Mouse (Mus musculus) spleen, postnatal 4 days (tissue): ENCODE results near the gene Olfr620.

Experiments used
- DNase-seq, 2 experiments: peaks; one replicate each; pipeline ENCODE4 v3.0.0; 2022; ENCODE audit warnings: low spot score in 2 of 2

Olfr620 gene

DNA sequence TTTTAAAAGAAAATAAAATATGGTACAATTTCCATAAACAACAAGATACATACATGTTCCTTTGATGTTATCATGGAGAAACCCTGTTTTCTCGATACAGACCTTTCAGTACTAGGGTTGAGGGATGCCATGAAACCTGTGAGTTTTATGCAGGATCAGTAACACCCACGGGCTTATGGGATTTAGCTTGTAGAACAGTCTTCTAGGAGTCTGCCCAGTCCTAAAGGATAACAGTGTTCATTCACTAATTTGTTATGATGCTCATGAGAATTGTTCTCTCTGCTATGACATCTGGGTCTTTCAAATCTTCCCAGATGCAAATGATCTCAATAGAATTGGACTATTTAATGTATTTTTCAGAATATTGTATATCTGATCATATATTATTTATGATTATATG lies at the start of gene Olfr620:
Olfr620 (minus strand) TSS at position 101 of the 400 bp plus-strand sequence.
- no peak for DNase-seq

DNA sequence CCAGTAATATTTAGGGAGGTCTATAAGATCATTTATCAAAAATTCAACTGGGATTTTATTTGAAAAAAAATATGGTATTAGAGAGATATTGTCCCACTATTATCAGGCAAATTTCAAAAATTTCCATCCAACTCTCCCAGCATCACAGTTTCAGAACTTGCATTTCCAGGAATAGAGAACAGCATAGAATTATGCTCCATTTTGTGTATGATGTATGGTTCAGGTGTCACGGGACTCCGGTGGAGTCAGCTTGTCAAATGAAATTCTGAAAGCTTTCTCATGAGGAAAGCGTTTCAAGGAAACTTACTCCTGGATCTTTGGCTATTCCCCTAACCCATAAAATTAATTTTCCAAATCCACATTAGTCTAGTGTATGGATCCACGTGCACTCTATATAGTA lies 31.7 kb upstream of the Olfr620 start:
- no peak for DNase-seq

DNA sequence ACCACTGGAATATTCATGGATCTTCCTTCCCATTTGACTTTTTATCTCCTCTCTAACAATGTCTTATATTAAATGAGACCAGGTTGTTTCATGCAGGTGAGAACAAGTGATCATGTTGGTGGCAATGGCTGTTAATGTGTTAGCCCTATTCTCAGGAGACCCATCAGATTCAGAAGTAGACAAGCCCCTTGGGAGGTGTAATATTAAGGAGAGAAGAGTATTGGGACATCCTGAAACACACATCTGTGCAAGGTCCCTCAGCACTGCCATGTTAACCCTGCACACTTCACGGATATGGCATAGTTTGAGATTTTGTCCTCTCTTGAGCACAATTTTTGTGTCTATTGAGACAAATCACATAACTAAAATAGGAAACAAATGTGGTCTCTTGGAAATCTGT lies 30.3 kb upstream of the Olfr620 start, which contains the start of gene Olfr622:
Olfr622 (minus strand) TSS at position 101 of the 400 bp plus-strand sequence.
- DNase-seq, result no peak

DNA sequence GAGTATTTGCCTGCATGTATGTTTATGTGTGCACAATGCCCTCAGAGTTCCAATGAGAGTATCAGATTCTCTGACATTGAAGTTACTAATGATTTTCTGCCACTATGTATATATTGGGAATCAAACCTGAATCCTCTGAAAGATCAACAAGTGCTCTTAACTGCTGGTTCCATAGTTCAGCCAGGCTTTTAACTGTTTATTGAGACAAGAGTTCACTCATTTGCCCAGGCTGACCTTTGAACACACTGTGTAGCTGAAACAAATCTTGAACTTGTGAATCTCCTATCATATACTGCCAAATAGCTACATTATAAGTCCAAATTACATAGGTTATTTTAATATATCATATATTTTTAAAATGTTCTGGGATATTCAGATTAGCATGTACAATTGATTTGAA lies 24.5 kb upstream of the Olfr620 start:
- no peak for DNase-seq

- no peak for DNase-seq
These were observed 4.9 kb downstream of the Olfr620 start for GRCm38 (mm10) chr7:103607425-103607824.

DNA sequence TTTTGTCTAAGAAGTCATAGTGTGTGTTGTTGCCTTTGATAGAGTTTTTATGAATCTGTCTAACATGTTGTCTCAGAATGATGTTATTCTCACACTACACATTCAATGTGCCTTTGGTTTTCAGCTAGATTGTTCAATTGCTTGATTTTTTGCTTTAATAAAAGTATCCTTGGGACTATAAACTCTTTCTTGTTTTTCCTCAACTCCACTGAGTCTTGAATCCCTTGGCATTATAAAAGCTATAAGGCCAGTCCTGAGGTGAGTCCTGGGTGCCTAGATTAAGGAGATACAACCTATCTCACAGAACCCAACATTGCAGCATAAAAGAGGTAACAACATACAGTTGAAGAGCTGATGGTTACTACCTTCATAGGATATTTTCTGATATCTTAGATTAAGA lies 12.1 kb downstream of the Olfr620 start, which contains the start of gene Olfr619:
Olfr619 (plus strand) TSS at position 301 of the 400 bp plus-strand sequence.
- no peak for DNase-seq

GRCm38 (mm10) chr7:103589803-103590202 lies 22.5 kb downstream of the Olfr620 start, which contains the start of gene Olfr618:
Gene Olfr618 (plus strand): TSS chr7:103590103.
- no peak for DNase-seq

DNA sequence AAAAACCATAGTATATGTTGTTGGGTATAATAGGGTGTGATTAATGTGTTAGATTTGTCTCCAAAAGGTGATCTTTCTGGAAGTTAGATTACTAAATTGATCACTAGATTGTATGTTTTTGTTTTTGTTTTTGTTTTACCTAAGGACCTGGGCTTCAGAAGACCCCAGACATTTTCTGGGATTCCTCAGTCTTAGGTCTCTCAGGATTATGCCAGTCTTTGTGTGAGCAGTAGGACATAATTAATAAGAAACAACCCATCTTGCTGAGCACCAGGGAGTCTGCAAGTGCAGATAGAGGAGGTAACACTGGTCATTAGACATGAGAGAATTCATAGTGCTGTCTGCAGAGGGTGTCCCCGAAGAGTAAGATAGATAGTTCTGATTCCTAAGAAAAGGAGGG lies 39.6 kb downstream of the Olfr620 start, which contains the start of gene Olfr617:
Olfr617 (plus strand) TSS at position 301 of the 400 bp plus-strand sequence.
- no peak for DNase-seq

DNA sequence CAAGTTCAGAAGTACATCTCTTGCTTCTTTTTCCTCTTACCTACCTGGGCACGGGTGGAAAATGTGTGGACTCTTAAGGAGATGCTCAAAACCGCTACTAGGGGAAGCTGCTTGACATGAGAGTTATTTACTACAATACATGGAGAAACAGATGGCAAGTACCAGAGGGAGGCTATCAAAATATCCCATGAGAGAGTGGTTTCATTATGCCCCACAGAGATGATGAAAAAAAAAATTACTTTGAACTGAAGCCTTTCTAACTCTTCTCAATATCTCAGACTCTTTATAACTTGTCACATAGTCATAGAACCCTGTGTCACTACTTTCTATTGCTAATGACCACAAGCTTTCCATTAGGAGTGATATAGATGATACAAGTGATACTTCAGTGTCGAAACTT lies 43.3 kb downstream of the Olfr620 start, which contains the start of gene Olfr616:
Olfr616 (minus strand) TSS at position 101 of the 400 bp plus-strand sequence.
- DNase-seq, result no peak

GRCm38 (mm10) chr7:103555779-103556178 lies 56.6 kb downstream of the Olfr620 start, which contains the start of gene Olfr615:
Gene Olfr615 (plus strand): TSS chr7:103556079.
- DNase-seq, result no peak
